Mouse (Mus musculus) small intestine, adult 2 months (tissue): ENCODE results near the gene Vps13a. TPM values are rescaled to one million over a fixed set of nuclear protein-coding genes. Genes with fewer than 3 reads are reported as not detected.

Experiments used
- H3K27ac ChIP-seq: fragments of 200-500 bp; 2 replicates; pipeline ENCODE4 v1.5.1; 2012; ENCODE audit warnings: low read depth, low read length, control low read depth, inconsistent platforms; ENCODE audit not compliant: insufficient read depth
- H3K27me3 ChIP-seq: fragments of 200-500 bp; 2 replicates; pipeline ENCODE4 v1.6.1; 2012; ENCODE audit warnings: mild to moderate bottlenecking, moderate library complexity, low read length, inconsistent platforms; ENCODE audit not compliant: control insufficient read depth, insufficient read depth
- H3K36me3 ChIP-seq: fragments of 200-500 bp; 2 replicates; pipeline ENCODE4 v1.6.1; 2012; ENCODE audit warnings: mild to moderate bottlenecking, low read length, control low read depth, inconsistent platforms; ENCODE audit not compliant: control insufficient read depth, insufficient read depth
- H3K4me1 ChIP-seq: fragments of 200-500 bp; 2 replicates; pipeline ENCODE4 v1.6.1; 2012; ENCODE audit warnings: low read length, inconsistent platforms, mixed read lengths; ENCODE audit not compliant: control insufficient read depth, insufficient read depth, insufficient read length
- H3K4me3 ChIP-seq: fragments of 200-500 bp; 2 replicates; pipeline ENCODE4 v1.5.1; 2012; ENCODE audit warnings: low read depth, mild to moderate bottlenecking, control low read depth, inconsistent platforms, low read length, moderate library complexity
- CTCF ChIP-seq: fragments of 200-500 bp; IDR thresholded peaks from 2 replicates; pipeline ENCODE4 v1.5.1; 2012; ENCODE audit warnings: low read depth, mild to moderate bottlenecking, control low read depth, inconsistent platforms, low read length, moderate library complexity, mixed read lengths; ENCODE audit not compliant: insufficient replicate concordance, insufficient read length; ENCODE audit errors: extremely low read depth
- POLR2A ChIP-seq: fragments of 200-500 bp; IDR thresholded peaks from 2 replicates; pipeline ENCODE4 v1.6.1; 2012; ENCODE audit warnings: low read depth, mild to moderate bottlenecking, control low read depth, inconsistent platforms, low read length, moderate library complexity
- WGBS: fragments of 180-500 bp; shearing (Covaris S2); methylation state at CpG from one replicate; pipeline ENCODE4 v1.1.7; 2018; 5-methylcytosine and 5-hydroxymethylcytosine counted together
- polyA plus RNA-seq: library from polyadenylated mRNA; depleted of rRNA; stranded (reverse); fragments of >200 nt; gene quantifications from 2 replicates; pipeline ENCODE4 v1.2.3, GENCODE M21; 2012; rRNA removed

Gene Vps13a
- 0.47 and 0.84 TPM in 2 replicates for polyA plus RNA-seq

GRCm38 (mm10) chr19:16780790-16781384, at the start of gene Vps13a:
Gene Vps13a, minus strand, starts transcription at chr19:16780933.
- Histone ChIP-seq H3K4me1 (no peaks in the 10 kb centered on the region; the same call in 1 of the 2 replicates), H3K27me3 (no peaks in the 10 kb centered on the region; the same call in 1 of the 2 replicates), H3K36me3 (no peaks in the 10 kb centered on the region), H3K27ac (peak within 1 kb of the TSS; percentile 87), H3K4me3 (peak within 1 kb of the TSS; percentile 85)
- WGBS: 1% methylated on average over 67 of the region's 67 CpGs
- no peak for TF ChIP-seq CTCF
- peak; percentile 52; the same call in 1 of the 2 replicates for TF ChIP-seq POLR2A

GRCm38 (mm10) chr19:16827657-16828056, 46.9 kb upstream of the Vps13a start:
- TF ChIP-seq POLR2A (no peak), CTCF (no peak)
- Histone ChIP-seq H3K4me3 (no peak overlapping the region), H3K4me1 (no peaks in the 10 kb centered on the region), H3K27me3 (no peaks in the 10 kb centered on the region), H3K27ac (no peak overlapping the region), H3K36me3 (no peaks in the 10 kb centered on the region)
- 60% methylated on average over 5 of the region's 5 CpGs for WGBS

GRCm38 (mm10) chr19:16825228-16825627, 44.5 kb upstream of the Vps13a start:
- TF ChIP-seq POLR2A: no peak
- WGBS: 53% methylated on average over 5 of the region's 5 CpGs
- no peak overlapping the region for H3K4me3 ChIP-seq
- no peaks in the 10 kb centered on the region for H3K4me1 ChIP-seq
- H3K27me3 ChIP-seq: no peaks in the 10 kb centered on the region
- H3K27ac ChIP-seq: no peak overlapping the region
- no peaks in the 10 kb centered on the region for H3K36me3 ChIP-seq

GRCm38 (mm10) chr19:16814848-16815247, 34.1 kb upstream of the Vps13a start:
- Histone ChIP-seq H3K4me3 (no peak overlapping the region), H3K27me3 (no peaks in the 10 kb centered on the region), H3K27ac (no peak overlapping the region), H3K36me3 (no peaks in the 10 kb centered on the region), H3K4me1 (no peaks in the 10 kb centered on the region)
- TF ChIP-seq CTCF (no peak), POLR2A (no peak)
- WGBS: 14% methylated on average over 5 of the region's 5 CpGs

- no peaks in the 10 kb centered on the region for H3K36me3 ChIP-seq
- no peaks in the 10 kb centered on the region for H3K27me3 ChIP-seq
- 80% methylated on average over 7 of the region's 7 CpGs for whole genome bisulfite sequencing
- H3K4me3 ChIP-seq: no peak overlapping the region
- no peak for TF ChIP-seq POLR2A
- no peak for TF ChIP-seq CTCF
- no peak overlapping the region for H3K27ac ChIP-seq
- no peaks in the 10 kb centered on the region for H3K4me1 ChIP-seq
Measured at GRCm38 (mm10) chr19:16813306-16813705, 32.6 kb upstream of the Vps13a start.

GRCm38 (mm10) chr19:16812072-16812608, 31.4 kb upstream of the Vps13a start:
- H3K4me3 ChIP-seq: no peak overlapping the region
- 59% methylated on average over 8 of the region's 8 CpGs for WGBS
- H3K36me3 ChIP-seq: no peaks in the 10 kb centered on the region
- no peaks in the 10 kb centered on the region for H3K4me1 ChIP-seq
- H3K27ac ChIP-seq: no peak overlapping the region
- TF ChIP-seq POLR2A: no peak
- TF ChIP-seq CTCF: no peak
- H3K27me3 ChIP-seq: no peaks in the 10 kb centered on the region

- no peaks in the 10 kb centered on the region for H3K36me3 ChIP-seq
- H3K27ac ChIP-seq: no peak overlapping the region
- WGBS: 36% methylated on average over 3 of the region's 3 CpGs
- H3K4me3 ChIP-seq: no peak overlapping the region
- TF ChIP-seq POLR2A: no peak
- TF ChIP-seq CTCF: no peak
- no peaks in the 10 kb centered on the region for H3K4me1 ChIP-seq
- no peaks in the 10 kb centered on the region for H3K27me3 ChIP-seq
Measured at GRCm38 (mm10) chr19:16805102-16805501, 24.4 kb upstream of the Vps13a start.

GRCm38 (mm10) chr19:16804578-16804977, 23.8 kb upstream of the Vps13a start:
- TF ChIP-seq CTCF (no peak), POLR2A (no peak)
- Histone ChIP-seq H3K36me3 (no peaks in the 10 kb centered on the region), H3K4me3 (no peak overlapping the region), H3K4me1 (no peaks in the 10 kb centered on the region), H3K27ac (no peak overlapping the region), H3K27me3 (no peaks in the 10 kb centered on the region)
- 27% methylated on average over 5 of the region's 11 CpGs for WGBS
